In genomic region chr10:25621747-25622134, GRCm38 (mm10) we compare ENCODE assay signal across 7 mouse cellular contexts.
ATAC-seq lines count a peak whose summit lies in the region.
"Not testable (repeated sequence)": the region's sequence is repeated elsewhere in the genome, so short reads cannot be mapped to it uniquely, and the experiment has no call there.

No protein-coding gene starts in this region.

- H3K9ac ChIP-seq in forebrain, embryonic 12.5 days; hindbrain, embryonic 12.5 days; intestine, embryonic 15.5 days; limb, embryonic 12.5 days (replicated peaks); lung, embryonic 15.5 days; midbrain, embryonic 15.5 days; stomach, embryonic 15.5 days: not testable (repeated sequence)

- 28% methylated on average over 1 of the region's 1 CpGs for WGBS in forebrain, embryonic 12.5 days
- 48% methylated on average over 1 of the region's 1 CpGs for WGBS in hindbrain, embryonic 12.5 days
- WGBS in intestine, embryonic 15.5 days: 48% methylated on average over 1 of the region's 1 CpGs
- WGBS in limb, embryonic 12.5 days: 41% methylated on average over 1 of the region's 1 CpGs
- WGBS in lung, embryonic 15.5 days: 56% methylated on average over 1 of the region's 1 CpGs
- 39% methylated on average over 1 of the region's 1 CpGs for WGBS in midbrain, embryonic 15.5 days
- 30% methylated on average over 1 of the region's 1 CpGs for WGBS in stomach, embryonic 15.5 days

- not testable (repeated sequence) for H3K9me3 ChIP-seq in forebrain, embryonic 12.5 days; hindbrain, embryonic 12.5 days (replicated peaks); intestine, embryonic 15.5 days; limb, embryonic 12.5 days; lung, embryonic 15.5 days; midbrain, embryonic 15.5 days; stomach, embryonic 15.5 days

- not testable (repeated sequence) for H3K36me3 ChIP-seq in forebrain, embryonic 12.5 days (replicated peaks); hindbrain, embryonic 12.5 days; intestine, embryonic 15.5 days; limb, embryonic 12.5 days; lung, embryonic 15.5 days; midbrain, embryonic 15.5 days (replicated peaks); stomach, embryonic 15.5 days

- not testable (repeated sequence) for H3K4me3 ChIP-seq in forebrain, embryonic 12.5 days (replicated peaks); hindbrain, embryonic 12.5 days; intestine, embryonic 15.5 days (replicated peaks); limb, embryonic 12.5 days (replicated peaks); lung, embryonic 15.5 days; midbrain, embryonic 15.5 days; stomach, embryonic 15.5 days (replicated peaks)

- H3K27me3 ChIP-seq in forebrain, embryonic 12.5 days; hindbrain, embryonic 12.5 days; intestine, embryonic 15.5 days (replicated peaks); limb, embryonic 12.5 days; lung, embryonic 15.5 days; midbrain, embryonic 15.5 days (replicated peaks); stomach, embryonic 15.5 days (replicated peaks): not testable (repeated sequence)

- peak overlapping the region; percentile 25; the same call in 1 of the 2 replicates for H3K4me2 ChIP-seq in forebrain, embryonic 12.5 days
- peak overlapping the region; percentile 11; the same call in 1 of the 2 replicates for H3K4me2 ChIP-seq in hindbrain, embryonic 12.5 days (replicated peaks)
- not testable (repeated sequence) for H3K4me2 ChIP-seq in intestine, embryonic 15.5 days (replicated peaks)
- H3K4me2 ChIP-seq in limb, embryonic 12.5 days: peak overlapping the region; percentile 23; the same call in 1 of the 2 replicates
- H3K4me2 ChIP-seq in lung, embryonic 15.5 days: peak overlapping the region; percentile 39
- H3K4me2 ChIP-seq in midbrain, embryonic 15.5 days: peak overlapping the region; percentile 24; the same call in 1 of the 2 replicates
- H3K4me2 ChIP-seq in stomach, embryonic 15.5 days: 0 out of 2 replicates have a peak overlapping the region, but pooled peaks have one; percentile 28

- not testable (repeated sequence) for H3K27ac ChIP-seq in forebrain, embryonic 12.5 days; hindbrain, embryonic 12.5 days; intestine, embryonic 15.5 days
- peak overlapping the region; percentile 59 for H3K27ac ChIP-seq in limb, embryonic 12.5 days
- H3K27ac ChIP-seq in lung, embryonic 15.5 days: peak overlapping the region; percentile 15; the same call in 1 of the 2 replicates
- H3K27ac ChIP-seq in midbrain, embryonic 15.5 days: peak overlapping the region; percentile 72
- H3K27ac ChIP-seq in stomach, embryonic 15.5 days: peak overlapping the region; percentile 44; the same call in 1 of the 2 replicates

- H3K4me1 ChIP-seq in forebrain, embryonic 12.5 days; hindbrain, embryonic 12.5 days; intestine, embryonic 15.5 days (replicated peaks); stomach, embryonic 15.5 days: not testable (repeated sequence)
- H3K4me1 ChIP-seq in limb, embryonic 12.5 days (replicated peaks): peaks cover 14% of the 10 kb centered on the region
- peaks cover 10% of the 10 kb centered on the region; the same call in 1 of the 2 replicates for H3K4me1 ChIP-seq in lung, embryonic 15.5 days
- H3K4me1 ChIP-seq in midbrain, embryonic 15.5 days: peaks cover 16% of the 10 kb centered on the region

- ATAC-seq in forebrain, embryonic 12.5 days (ENCODE audit: low FRiP score): peak; percentile 23; the same call in 1 of the 2 replicates
- not testable (repeated sequence) for ATAC-seq in hindbrain, embryonic 12.5 days (ENCODE audit: low FRiP score); lung, embryonic 15.5 days (ENCODE audit: borderline replicate concordance, extremely low read depth, low FRiP score, low TSS enrichment); stomach, embryonic 15.5 days (ENCODE audit: insufficient read depth, low FRiP score, low read depth)
- ATAC-seq in intestine, embryonic 15.5 days: 0 out of 2 replicates have a peak, but pooled peaks have one; percentile 10
- ATAC-seq in limb, embryonic 12.5 days (ENCODE audit: insufficient number of reproducible peaks, insufficient read depth, low FRiP score, low TSS enrichment, low read depth): peak; percentile 10; the same call in 1 of the 2 replicates
- peak; percentile 59 for ATAC-seq in midbrain, embryonic 15.5 days (replicated peaks)
